Mouse (Mus musculus) G1E (cell line): ENCODE data around the gene Vdr.

Experiments
- CTCF ChIP-seq: IDR thresholded peaks from 2 replicates; pipeline ENCODE4 v1.5.1; 2012; ENCODE audit warnings: low read depth, low read length, inconsistent platforms, mixed read lengths
- GATA2 ChIP-seq: IDR thresholded peaks from 2 replicates; pipeline ENCODE4 v1.6.1; 2012; ENCODE audit warnings: low read depth, low read length, inconsistent platforms, borderline replicate concordance
- POLR2AphosphoS5 ChIP-seq: IDR thresholded peaks from 2 replicates; pipeline ENCODE4 v1.6.1; 2012; ENCODE audit warnings: low read depth, low read length, inconsistent platforms; ENCODE audit not compliant: insufficient replicate concordance
- TAL1 ChIP-seq: conservative IDR thresholded peaks from 2 replicates; pipeline ENCODE4 v1.6.1; 2012; ENCODE audit warnings: low read depth, low read length, inconsistent platforms, mixed read lengths

GRCm38 (mm10) chr15:97943356-97943755 is 32.9 kb upstream of the Vdr start:
- TF ChIP-seq TAL1 (no peak), CTCF (no peak), GATA2 (no peak), POLR2AphosphoS5 (no peak)
